Mouse (Mus musculus): ENCODE measurements at regions not wholly inside any gene's neighbourhood (a gene's known extent, or its start where the extent isn't known, plus 50 kb on each side); places are given as distances from the start of the nearest gene placed in this dataset.

DNA sequence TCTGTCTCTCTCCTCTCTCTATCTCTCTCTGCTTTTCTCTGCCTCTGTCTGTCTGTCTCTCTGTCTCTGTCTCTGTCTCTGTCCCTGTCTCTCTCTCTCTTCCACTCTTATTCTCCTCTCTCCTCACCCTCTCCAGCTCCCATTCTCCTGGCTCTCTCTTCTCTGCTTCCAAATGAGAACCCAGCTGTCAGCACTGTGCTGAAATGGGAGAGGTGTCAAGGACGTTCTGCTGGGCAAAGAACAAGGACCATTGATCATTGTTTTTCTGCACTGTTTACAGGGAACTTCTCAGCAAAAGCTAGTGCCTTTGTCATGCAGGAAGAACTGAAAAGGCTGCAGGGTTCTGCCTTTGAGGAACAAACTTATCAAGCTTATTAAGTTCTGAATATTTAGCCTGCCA is 550.3 kb upstream of the Syt1 start:
- no peaks in the 10 kb centered on the region for H3K9me3 ChIP-seq (replicated peaks; ENCODE audit: insufficient read depth, low read length)
- H3K27ac ChIP-seq (ENCODE audit: control insufficient read depth, low read depth, low read length), result no peak overlapping the region
- no peaks in the 10 kb centered on the region for H3K4me1 ChIP-seq (ENCODE audit: control insufficient read depth in 1 of 2, insufficient read depth in 2 of 2, low read length in 2 of 2)
- H3K36me3 ChIP-seq (ENCODE audit: control insufficient read depth in 1 of 2, insufficient read depth in 2 of 2, low read length in 2 of 2), result no peaks in the 10 kb centered on the region
- no peak for DNase-seq (ENCODE audit: low read depth, low spot score)
- no peaks in the 10 kb centered on the region for H3K79me2 ChIP-seq (ENCODE audit: control insufficient read depth, insufficient read depth, low read length, poor library complexity)
- H3K9ac ChIP-seq (ENCODE audit: control insufficient read depth, low read depth, low read length, poor library complexity, severe bottlenecking), result no peak overlapping the region
- TF ChIP-seq SMC3 (IDR thresholded peaks at IDR 0.05; ENCODE audit: low read depth, low read length), result no peak
- no peak for TF ChIP-seq TAL1 (IDR thresholded peaks at IDR 0.05; ENCODE audit: low read length)
- TF ChIP-seq CHD2 (IDR thresholded peaks at IDR 0.05; ENCODE audit: low read length), result no peak
- TF ChIP-seq ELF1 (IDR thresholded peaks at IDR 0.05; ENCODE audit: low read depth, low read length), result no peak
- TF ChIP-seq USF1 (IDR thresholded peaks at IDR 0.05; ENCODE audit: low read depth, low read length), result no peak
- no peak for TF ChIP-seq POLR2A (IDR thresholded peaks at IDR 0.05; ENCODE audit: control insufficient read depth in 1 of 2, insufficient read depth in 1 of 2, low read depth in 1 of 2, low read length in 2 of 2, poor library complexity in 1 of 2)
- H3K27me3 ChIP-seq (ENCODE audit: control insufficient read depth in 1 of 2, insufficient read depth in 2 of 2, low read length in 2 of 2), result no peaks in the 10 kb centered on the region
- no peak overlapping the region for H3K4me3 ChIP-seq (ENCODE audit: control insufficient read depth in 1 of 2, insufficient read depth in 1 of 2, low read depth in 2 of 2, low read length in 2 of 2)

DNA sequence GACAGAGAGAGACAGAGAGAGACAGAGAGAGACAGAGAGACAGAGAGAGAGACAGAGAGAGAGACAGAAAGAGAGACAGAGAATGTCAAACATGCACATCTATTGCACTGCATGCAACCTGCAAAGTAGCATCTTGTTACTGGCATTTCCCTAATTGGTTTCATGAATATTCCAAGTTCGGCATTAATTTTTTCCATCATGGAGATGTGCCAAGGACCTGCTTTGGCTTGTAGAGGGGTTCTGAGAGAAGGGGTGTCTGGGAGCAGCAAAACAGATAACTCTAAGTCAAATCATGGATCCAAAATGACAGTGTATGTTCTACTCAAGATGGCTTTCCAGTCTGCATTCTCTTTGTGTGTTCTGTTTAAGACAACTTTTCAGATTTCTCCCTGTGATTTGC is 532.5 kb upstream of the Syt1 start:
- TF ChIP-seq MXI1 (IDR thresholded peaks at IDR 0.05; ENCODE audit: low read depth, low read length) (no peak), MYB (IDR thresholded peaks at IDR 0.05; ENCODE audit: low read depth, low read length) (no peak)
- Histone ChIP-seq H3K4me3 (ENCODE audit: control insufficient read depth in 1 of 2, insufficient read depth in 1 of 2, low read depth in 2 of 2, low read length in 2 of 2) (no peak overlapping the region), H3K9me3 (replicated peaks; ENCODE audit: insufficient read depth, low read length) (no peaks in the 10 kb centered on the region), H3K27me3 (ENCODE audit: control insufficient read depth in 1 of 2, insufficient read depth in 2 of 2, low read length in 2 of 2) (no peaks in the 10 kb centered on the region), H3K36me3 (ENCODE audit: control insufficient read depth in 1 of 2, insufficient read depth in 2 of 2, low read length in 2 of 2) (no peaks in the 10 kb centered on the region), H3K4me1 (ENCODE audit: control insufficient read depth in 1 of 2, insufficient read depth in 2 of 2, low read length in 2 of 2) (no peaks in the 10 kb centered on the region), H3K79me2 (ENCODE audit: control insufficient read depth, insufficient read depth, low read length, poor library complexity) (no peaks in the 10 kb centered on the region), H3K9ac (ENCODE audit: control insufficient read depth, low read depth, low read length, poor library complexity, severe bottlenecking) (no peak overlapping the region), H3K27ac (ENCODE audit: control insufficient read depth, low read depth, low read length) (no peak overlapping the region)
- DNase-seq (ENCODE audit: low read depth, low spot score), result no peak

DNA sequence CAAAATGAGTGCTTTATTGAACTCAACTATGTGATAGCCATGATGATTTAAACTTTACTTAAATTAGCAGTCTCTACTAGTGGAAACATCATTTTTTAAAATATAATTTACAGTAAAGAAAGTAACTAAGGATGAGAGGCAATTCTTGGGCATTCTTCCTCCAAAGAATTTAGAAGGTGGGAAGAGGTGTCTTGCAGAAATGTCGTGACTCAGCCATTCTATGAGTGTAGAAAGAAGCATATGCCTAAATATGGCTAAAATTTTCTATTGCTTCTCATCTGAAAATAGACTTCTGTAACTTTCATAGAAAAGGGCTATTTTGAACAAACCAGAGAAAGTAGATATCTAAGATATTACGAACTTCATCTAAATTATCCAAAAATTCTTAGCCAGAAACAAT is 529.4 kb upstream of the Syt1 start:
- H3K9me3 ChIP-seq (replicated peaks; ENCODE audit: insufficient read depth, low read length), result no peaks in the 10 kb centered on the region
- DNase-seq (ENCODE audit: low read depth, low spot score), result no peak
- H3K4me1 ChIP-seq (ENCODE audit: control insufficient read depth in 1 of 2, insufficient read depth in 2 of 2, low read length in 2 of 2), result no peaks in the 10 kb centered on the region
- H3K79me2 ChIP-seq (ENCODE audit: control insufficient read depth, insufficient read depth, low read length, poor library complexity), result no peaks in the 10 kb centered on the region
- H3K9ac ChIP-seq (ENCODE audit: control insufficient read depth, low read depth, low read length, poor library complexity, severe bottlenecking), result no peak overlapping the region
- H3K36me3 ChIP-seq (ENCODE audit: control insufficient read depth in 1 of 2, insufficient read depth in 2 of 2, low read length in 2 of 2), result no peaks in the 10 kb centered on the region
- H3K4me3 ChIP-seq (ENCODE audit: control insufficient read depth in 1 of 2, insufficient read depth in 1 of 2, low read depth in 2 of 2, low read length in 2 of 2), result no peak overlapping the region
- H3K27me3 ChIP-seq (ENCODE audit: control insufficient read depth in 1 of 2, insufficient read depth in 2 of 2, low read length in 2 of 2), result no peaks in the 10 kb centered on the region
- no peak for TF ChIP-seq MYB (IDR thresholded peaks at IDR 0.05; ENCODE audit: low read depth, low read length)
- no peak for TF ChIP-seq GABPA (IDR thresholded peaks at IDR 0.05; ENCODE audit: low read depth, low read length)
- no peak for TF ChIP-seq ZNF384 (IDR thresholded peaks at IDR 0.05; ENCODE audit: low read depth, low read length)
- no peak for TF ChIP-seq CHD2 (IDR thresholded peaks at IDR 0.05; ENCODE audit: low read length)
- no peak for TF ChIP-seq SMC3 (IDR thresholded peaks at IDR 0.05; ENCODE audit: low read depth, low read length)
- no peak for TF ChIP-seq USF1 (IDR thresholded peaks at IDR 0.05; ENCODE audit: low read depth, low read length)
- TF ChIP-seq MEF2A (IDR thresholded peaks at IDR 0.05; ENCODE audit: extremely low read depth, insufficient replicate concordance, low read depth, low read length, poor library complexity, severe bottlenecking), result no peak
- H3K27ac ChIP-seq (ENCODE audit: control insufficient read depth, low read depth, low read length), result no peak overlapping the region

Data from MEL (cell line).